Mouse (Mus musculus) left cerebral cortex, adult 2 months (tissue): ENCODE measurements around the gene Fuk. TPM values are rescaled to one million over a fixed set of nuclear protein-coding genes. Genes with fewer than 3 reads are reported as not detected.
"Not testable (repeated sequence)": the region's sequence is repeated elsewhere in the genome, so short reads cannot be mapped to it uniquely, and the experiment has no call there.

Experiments used
- DNase-seq, 2 experiments: peaks; one replicate each; pipeline ENCODE4 v3.0.0; 2021 to 2022; ENCODE audit warnings: low spot score in 2 of 2, mixed read lengths in 1 of 2; ENCODE audit errors: extremely low spot score in 1 of 2
- H3K27ac ChIP-seq: fragments of 200-600 bp; 2 replicates; pipeline ENCODE4 v1.8.1; 2022
- H3K4me3 ChIP-seq: fragments of 200-600 bp; 2 replicates; pipeline ENCODE4 v1.8.1; 2022
- CTCF ChIP-seq: fragments of 200-600 bp; IDR thresholded peaks from 2 replicates; pipeline ENCODE4 v1.8.1; 2022; ENCODE audit warnings: antibody characterized with exemption, mild to moderate bottlenecking, moderate library complexity
- intact Hi-C: fragments of 180-260 bp; cut with DNase I; formaldehyde crosslinking; loops from one replicate; pipeline ENCODE4 v1.15.1; 2025
- total RNA-seq, 2 experiments: library from RNA; stranded (reverse); gene quantifications; 2 replicates each; pipeline ENCODE4 v1.2.3; 2021

The Fuk gene
- total RNA-seq, 2 experiments from 2014 or later: 20.7 to 21.0 TPM

DNA sequence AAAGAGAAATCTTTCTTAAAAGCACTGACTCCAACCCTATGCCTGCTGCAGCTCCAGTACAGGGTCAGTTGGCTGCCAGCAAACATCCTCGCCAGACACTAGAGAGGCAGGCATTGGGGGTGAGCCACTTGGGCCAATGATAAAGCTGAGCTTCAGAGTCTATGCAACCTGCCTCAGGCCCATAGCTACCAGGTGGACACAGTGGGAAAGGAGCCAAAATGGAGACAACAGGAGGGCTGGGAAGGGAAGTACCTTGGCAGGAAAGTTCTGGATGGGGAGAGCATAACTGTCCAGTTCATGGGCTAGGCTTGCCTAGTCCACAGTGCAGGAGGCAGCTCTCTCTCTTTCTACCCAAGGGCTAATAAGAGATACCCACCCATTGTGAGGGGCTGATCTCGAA lies 9.4 kb downstream of the Fuk start:
- Histone ChIP-seq H3K4me3 (no peak overlapping the region), H3K27ac (no peak overlapping the region)
- intact Hi-C loops: no loop called here
- TF ChIP-seq CTCF: no peak
- DNase-seq: no peak

DNA sequence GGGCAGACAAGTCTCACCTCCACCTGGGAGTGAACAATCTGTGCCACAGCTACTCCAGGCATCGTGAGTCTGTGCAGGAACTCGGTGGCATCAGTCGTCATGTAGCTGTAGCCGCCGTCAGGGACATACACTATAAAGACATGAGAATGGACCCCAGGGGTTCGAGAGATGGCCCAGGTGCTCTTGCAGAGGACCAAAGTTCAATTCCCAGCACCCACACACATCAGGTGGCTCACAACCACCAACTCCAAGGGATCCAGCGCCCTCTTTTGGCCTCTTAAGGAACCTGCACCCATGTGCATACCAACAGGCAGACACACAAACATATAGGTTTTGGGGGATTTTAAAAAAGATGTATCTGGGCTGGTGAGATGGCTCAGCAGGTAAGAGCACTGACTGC lies 10.2 kb downstream of the Fuk start:
- Histone ChIP-seq H3K4me3 (no peak overlapping the region), H3K27ac (no peak overlapping the region)
- no peak for DNase-seq
- intact Hi-C loops: no loop called here
- no peak; the same call in 1 of the 2 replicates for TF ChIP-seq CTCF

DNA sequence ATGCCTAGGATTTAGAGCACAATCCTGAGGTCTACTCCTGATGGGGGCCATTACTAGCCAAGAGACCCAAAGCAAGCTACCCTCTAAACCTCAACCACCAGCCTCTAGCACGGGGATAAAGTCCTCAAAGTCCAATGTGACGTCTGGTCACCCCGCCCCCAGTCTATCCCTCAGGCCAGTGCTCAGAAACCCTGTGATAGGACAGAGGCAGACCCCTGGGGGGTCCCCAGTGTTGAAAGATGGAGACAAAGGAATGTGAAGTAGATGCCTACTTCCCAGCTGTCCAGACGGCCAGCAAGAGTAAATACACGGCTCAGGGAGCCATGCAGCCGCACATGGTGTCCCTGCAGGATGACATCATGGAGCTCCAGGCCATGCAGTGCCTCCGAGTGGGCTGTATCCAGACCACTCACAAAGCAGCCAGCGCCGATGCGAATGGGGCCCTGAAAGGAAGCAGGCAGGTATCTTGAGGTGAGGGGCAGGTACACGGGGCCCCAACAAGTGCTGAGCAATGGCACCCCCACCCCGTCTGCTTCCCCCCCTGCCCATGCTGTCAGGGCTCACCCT lies 12.3 kb downstream of the Fuk start:
- H3K4me3 ChIP-seq: no peak overlapping the region
- DNase-seq: no peak
- TF ChIP-seq CTCF: no peak
- intact Hi-C loops: no loop called here
- H3K27ac ChIP-seq: no peak overlapping the region

DNA sequence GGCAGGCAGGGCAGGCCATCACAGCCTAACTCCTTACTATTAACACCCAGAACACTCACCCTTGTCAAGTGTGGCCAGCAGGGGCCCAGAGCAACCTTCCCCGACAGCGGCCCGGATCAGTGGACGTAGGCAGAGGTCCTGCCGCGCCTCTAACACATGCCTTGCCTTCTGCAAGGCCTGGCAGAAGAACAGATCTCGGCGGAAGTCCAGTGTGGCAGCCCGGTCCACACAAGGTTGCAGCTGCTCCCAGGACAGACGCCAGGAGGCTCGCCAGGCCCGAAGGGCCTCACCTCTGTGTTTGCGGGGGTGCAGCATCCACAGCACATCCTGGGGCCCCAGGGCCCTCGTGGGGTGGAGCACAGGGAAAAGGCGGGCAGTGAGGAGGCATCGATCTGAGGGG lies 13.4 kb downstream of the Fuk start:
- no peak overlapping the region for H3K27ac ChIP-seq
- no peak overlapping the region for H3K4me3 ChIP-seq
- no peak for TF ChIP-seq CTCF
- no peak for DNase-seq
- intact Hi-C loops: no loop called here

DNA sequence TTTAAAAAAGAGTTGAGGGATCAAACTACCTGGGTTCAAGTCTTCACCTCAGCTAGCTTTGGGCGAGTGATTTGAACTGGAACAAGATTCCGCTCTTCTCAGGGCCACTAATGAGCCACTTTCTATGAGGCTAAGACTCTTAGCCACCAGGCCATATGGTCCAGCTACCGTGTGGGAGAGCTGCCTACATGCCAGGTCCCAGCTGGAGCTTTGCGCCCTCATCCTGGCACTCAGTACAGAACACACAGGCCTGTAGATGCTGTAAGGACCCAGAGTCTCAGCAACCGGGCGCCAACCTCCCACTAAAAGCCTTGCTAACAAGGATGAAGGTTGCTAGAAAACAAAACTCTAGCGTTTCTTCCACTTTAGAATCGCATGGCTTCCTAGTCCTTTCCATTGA lies 13.8 kb downstream of the Fuk start:
- DNase-seq: no peak
- no peak for TF ChIP-seq CTCF
- Histone ChIP-seq H3K4me3 (no peak overlapping the region), H3K27ac (no peak overlapping the region)
- intact Hi-C loops: no loop called here

DNA sequence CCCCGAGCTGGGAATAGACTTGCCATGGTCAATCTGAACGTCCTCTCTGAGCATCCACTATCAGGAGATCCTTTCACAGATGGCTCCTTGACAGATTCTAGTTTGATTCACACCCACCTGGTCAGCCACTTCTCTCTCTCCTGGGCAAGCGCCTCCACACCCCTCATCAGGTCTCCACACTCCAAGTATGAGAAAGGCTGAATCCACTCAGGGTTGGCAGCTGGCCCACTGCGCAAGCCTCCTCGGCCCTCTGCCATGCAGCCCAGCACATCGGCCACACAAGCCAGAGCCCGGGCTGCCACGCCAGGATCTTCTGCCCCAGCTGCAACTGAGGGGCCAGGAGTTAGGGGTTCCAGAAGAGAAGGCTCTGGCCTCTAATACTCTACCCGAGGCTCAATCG lies 14.7 kb downstream of the Fuk start:
- no peak for TF ChIP-seq CTCF
- intact Hi-C loops: no loop called here
- DNase-seq: no peak
- Histone ChIP-seq H3K4me3 (no peak overlapping the region), H3K27ac (no peak overlapping the region)

DNA sequence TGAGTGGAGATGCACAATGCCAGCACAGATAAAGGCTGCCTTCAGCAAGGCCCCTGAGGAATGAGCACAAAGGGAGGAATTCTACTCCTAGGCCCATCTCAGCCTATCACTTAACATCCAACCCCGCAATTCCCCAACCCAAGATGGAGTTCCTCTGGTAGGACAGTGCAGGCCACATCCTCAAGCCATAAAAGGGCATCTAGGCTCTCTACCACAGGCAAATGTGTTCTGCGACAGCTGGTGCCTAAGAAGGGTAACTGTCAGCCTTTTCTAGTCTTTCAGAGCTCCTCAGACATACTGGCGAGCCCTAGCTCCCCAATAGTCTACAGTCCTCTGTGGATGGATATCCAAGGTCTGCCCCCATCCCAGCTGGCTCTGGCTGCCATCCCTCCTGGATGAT lies 15.7 kb downstream of the Fuk start:
- TF ChIP-seq CTCF: no peak
- intact Hi-C loops: no loop called here
- DNase-seq: no peak
- no peak overlapping the region for H3K4me3 ChIP-seq
- no peak overlapping the region for H3K27ac ChIP-seq

DNA sequence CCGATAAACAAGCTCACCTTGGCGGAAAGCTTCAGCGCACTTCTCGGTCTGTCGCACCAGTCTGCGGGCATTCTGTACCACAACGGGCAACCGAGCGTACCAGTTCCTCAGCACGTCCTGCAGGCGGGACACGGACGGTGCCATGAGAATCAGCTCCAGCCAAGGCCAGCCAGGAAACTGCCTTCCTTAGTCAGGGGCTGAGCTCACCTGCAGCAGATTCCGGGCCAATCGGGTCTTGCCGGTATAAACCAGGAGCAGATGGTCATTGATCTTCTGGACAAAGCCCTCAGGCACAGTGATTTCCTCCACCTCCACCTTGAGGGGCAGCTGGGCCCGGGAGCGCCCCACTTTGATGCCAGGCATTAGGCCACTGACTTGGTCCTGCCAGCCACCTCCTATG lies 18.5 kb downstream of the Fuk start:
- Histone ChIP-seq H3K4me3 (no peak overlapping the region), H3K27ac (no peak overlapping the region)
- TF ChIP-seq CTCF: no peak
- DNase-seq: no peak
- intact Hi-C loops: no loop called here

DNA sequence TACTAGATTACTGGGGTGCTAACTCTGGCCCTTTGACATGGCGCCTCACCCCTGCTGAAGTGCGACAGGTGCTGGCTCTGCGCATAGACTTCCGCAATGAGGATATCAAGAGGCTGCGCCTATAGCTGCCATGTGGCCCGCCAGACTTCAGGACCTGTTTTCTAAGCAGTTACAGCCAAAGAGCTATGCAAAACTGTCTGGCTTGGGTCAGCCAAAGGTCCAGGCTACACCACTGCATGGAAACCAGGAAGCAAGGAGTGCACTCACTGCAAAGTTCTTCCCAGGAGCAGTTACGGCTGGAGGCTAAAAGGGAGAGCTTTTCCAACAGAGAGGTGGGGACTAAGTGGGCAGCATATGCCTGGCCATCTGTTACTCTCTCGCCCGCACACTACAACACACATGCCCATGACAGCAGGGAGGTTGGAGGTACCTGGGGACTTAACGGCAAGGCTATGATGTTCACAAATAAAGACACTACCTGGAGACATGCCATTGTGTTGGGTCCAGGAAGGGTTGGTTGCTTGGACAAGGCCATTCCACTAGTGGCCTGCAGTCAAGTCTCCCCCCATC lies 20.5 kb downstream of the Fuk start:
- no peak for TF ChIP-seq CTCF
- Histone ChIP-seq H3K4me3 (no peak overlapping the region), H3K27ac (no peak overlapping the region)
- peak in 1 of 2 experiments; percentile 53 for DNase-seq
- intact Hi-C loops: no loop called here

DNA sequence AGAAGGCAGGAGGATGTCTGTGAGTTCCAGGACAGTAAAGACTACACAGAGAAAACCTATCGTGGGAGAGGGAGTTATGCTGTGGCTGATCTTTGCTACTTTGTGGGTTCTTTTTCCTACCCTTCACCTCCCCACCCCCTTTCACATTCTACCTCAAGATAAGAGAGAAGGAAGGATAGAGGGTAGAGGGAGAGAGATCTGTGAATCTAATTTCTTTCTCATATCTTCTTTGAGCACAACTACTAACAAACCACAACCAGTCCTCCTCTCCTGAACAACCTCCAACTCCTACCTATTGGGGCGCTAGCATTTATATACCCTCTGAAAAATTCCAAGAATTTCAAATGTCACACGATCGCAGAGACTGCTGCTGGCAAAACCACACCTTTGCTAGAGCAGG lies 24.4 kb downstream of the Fuk start:
- Histone ChIP-seq H3K4me3 (no peak overlapping the region), H3K27ac (no peak overlapping the region)
- no peak for TF ChIP-seq CTCF
- intact Hi-C loops: no loop called here
- no peak for DNase-seq

DNA sequence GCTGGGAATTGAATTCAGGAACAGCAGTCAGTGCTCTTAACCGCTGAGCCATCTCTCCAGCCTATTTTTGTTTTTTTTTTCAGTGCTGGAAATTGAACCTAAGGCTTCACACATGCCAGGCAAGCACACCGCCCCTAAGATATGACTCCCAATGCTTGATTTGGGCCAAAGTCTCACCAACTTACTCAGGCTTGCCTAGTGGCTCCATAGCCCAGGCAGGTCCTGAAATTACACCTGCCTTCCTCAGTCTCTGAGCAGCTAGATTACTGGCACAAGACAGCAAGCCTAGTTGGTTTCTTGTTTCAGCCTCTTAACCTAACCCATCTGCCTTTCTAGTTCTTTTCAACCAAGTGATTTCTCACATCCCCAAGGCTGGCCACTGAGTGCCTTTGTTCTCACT lies 31.8 kb downstream of the Fuk start:
- intact Hi-C loops: no loop called here
- no peak for DNase-seq
- Histone ChIP-seq H3K4me3 (no peak overlapping the region), H3K27ac (no peak overlapping the region)
- TF ChIP-seq CTCF: no peak

DNA sequence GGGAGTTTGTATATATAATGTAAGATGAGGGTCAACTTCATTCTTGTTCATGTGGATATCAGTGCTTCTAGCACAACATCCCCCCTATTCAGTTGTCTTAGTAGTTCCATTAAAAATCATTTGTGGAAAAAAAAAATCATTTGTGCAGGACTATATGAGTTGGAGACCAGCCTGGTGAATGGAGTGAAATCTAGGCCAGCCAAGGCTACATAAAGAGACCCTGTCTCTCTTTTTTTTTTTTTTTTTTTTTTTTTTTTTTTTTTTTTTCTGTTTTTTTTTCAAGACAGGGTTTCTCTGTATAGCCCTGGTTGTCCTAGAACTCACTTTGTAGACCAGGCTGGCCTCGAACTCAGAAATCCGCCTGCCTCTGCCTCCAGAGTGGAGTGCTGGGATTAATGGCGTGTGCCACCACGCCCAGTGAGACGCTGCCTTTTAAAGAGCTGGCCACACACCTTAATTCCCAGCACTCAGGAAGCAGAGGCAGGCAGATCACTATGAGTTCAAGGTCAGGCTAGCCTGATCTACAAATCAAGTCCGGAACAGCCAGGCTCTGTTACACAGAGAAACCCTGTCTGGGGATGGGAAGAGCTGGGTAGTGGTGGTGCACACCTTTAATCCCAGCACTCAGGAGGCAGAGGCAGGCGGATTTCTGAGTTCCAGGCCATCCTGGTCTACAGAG lies 40.8 kb downstream of the Fuk start:
- intact Hi-C loops: loop anchor here (5.0 kb wide), 1 partner anchor 121 kb away; no protein-coding TSS in a partner anchor

More for the DNA sequence above, 40.8 kb downstream of the Fuk start:
- H3K4me3 ChIP-seq, DNase-seq, H3K27ac ChIP-seq: not testable (repeated sequence)
